Mouse (Mus musculus): Measurements from ENCODE around the gene B230307C23Rik. TPM values are rescaled to one million over a fixed set of nuclear protein-coding genes. Genes with fewer than 3 reads are reported as not detected.
"Not testable (repeated sequence)": the region's sequence is repeated elsewhere in the genome, so short reads cannot be mapped to it uniquely, and the experiment has no call there.

The B230307C23Rik gene
- total RNA-seq (2021) = 1 to 10 TPM; 3.7 to 4.5 TPM

GRCm38 (mm10) chr16:97996616-97997382, at the start of gene B230307C23Rik:
B230307C23Rik (plus strand) TSS chr16:97997315.
- intact Hi-C loops (cut with DNase I) = loop anchor here (5.0 to 10.0 kb wide), 3 partner anchors 34 to 142 kb away; partner anchors contain the start of genes C2cd2, Prdm15 and Zbtb21
- DNase-seq (ENCODE audit: low spot score) = peak; percentile 78

DNA sequence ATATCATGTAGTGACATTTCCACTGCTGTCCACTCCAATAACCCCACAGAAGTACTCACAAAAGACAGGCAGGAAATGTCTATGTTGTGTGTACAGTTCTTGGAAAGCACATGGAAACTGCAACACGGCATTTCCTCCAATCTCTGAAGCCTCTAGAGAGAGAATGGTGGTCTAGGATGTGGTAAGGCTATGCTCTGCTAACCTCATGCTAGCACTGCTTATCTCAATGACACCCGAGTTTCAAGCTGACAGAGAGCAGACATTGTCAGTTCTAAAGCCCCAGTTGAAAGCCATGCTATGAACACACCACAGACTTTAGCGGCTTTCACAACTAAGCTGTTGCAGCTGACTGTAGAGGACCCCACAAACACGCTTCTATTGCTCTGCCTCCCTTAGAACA, 48.3 kb upstream of the B230307C23Rik start:
- intact Hi-C loops (cut with DNase I) = no loop called here
- DNase-seq (ENCODE audit: low spot score) = no peak

DNA sequence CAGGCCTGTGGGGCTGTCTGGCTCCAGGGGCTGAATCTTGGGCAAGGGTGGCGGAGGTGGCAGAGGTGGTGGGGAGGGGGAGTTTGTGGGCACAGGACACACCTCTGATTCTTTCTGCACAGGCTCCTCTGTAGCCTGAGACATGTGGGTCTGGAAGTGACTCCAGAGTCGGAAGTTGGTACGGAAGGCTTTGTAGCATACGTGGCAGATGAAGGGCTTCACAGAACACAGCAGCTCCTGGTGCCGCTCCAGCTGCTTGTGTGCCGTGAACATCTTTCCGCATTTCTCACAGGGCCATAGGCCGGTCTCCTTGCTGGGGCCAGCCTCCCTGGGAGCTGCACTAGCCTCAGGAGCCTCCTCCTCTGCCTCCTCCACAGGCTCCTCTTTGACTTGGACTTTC, 47.1 kb upstream of the B230307C23Rik start:
- intact Hi-C loops (cut with DNase I) = no loop called here
- no peak for DNase-seq (ENCODE audit: low spot score)

DNA sequence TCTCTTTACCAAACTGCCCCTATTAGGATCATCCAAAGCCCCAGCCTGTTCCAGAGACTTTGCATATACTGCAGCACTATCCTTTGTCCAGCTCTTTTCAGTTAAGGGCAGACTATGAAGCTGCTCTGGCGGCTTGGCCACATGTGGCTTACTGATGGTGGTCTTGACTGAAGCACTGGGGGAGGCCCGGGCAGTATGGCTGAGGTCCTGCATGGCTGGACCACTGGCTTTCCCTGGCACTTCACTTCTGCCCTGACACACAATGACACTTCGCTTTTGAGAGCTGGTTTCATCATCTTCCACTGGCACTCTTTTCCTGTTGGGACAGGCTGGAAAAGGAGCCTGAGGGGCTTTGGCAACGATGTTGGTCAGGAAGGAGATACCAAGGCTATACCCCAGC, 44.7 kb upstream of the B230307C23Rik start:
- DNase-seq (ENCODE audit: low spot score) = no peak
- intact Hi-C loops (cut with DNase I) = no loop called here

DNA sequence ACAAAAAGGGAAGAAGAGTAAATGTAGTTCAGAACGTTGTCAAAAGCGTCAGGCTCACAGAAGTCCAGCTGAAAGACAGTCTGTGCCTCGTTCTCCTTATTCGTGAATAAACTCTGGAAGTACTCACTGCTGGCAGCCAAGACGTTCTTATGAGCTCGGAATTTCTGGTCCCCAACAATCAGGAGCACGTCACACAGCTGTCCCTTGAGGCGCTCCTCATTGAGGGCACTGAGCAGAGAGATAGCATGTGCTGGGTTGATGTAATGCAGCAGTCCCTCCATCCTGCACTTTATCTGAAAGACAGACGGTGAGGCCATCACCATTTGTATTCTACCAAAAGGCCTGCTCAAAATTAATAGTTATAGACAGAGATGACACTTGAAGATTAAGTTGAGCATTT, 44.3 kb upstream of the B230307C23Rik start:
- no peak for DNase-seq (ENCODE audit: low spot score)
- intact Hi-C loops (cut with DNase I) = no loop called here

DNA sequence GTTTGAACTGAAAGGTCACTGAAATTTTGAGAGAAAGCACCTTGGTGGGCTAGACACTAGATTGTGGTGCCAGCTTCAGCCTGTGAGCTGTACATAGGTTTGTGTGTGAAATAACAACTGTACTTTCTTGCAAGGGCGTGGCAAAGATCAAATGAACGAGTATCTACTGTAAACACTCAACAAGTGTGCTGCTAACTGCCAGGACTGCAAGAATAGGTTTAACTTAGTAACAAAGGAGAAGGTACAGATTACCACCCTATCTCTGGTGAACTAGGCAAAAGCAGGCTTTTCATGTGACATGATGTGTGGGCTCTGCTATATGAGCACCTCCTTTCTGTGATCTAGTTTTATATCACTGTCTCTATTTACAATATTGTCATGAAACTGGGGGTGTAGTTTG, 43.8 kb upstream of the B230307C23Rik start:
- intact Hi-C loops (cut with DNase I) = no loop called here

GRCm38 (mm10) chr16:97956011-97956410, 41.1 kb upstream of the B230307C23Rik start:
- no peak for DNase-seq (ENCODE audit: low spot score)
- intact Hi-C loops (cut with DNase I) = no loop called here

More for the DNA sequence above, 43.8 kb upstream of the B230307C23Rik start:
- no peak for DNase-seq (ENCODE audit: low spot score)

GRCm38 (mm10) chr16:97957626-97958025, 39.5 kb upstream of the B230307C23Rik start:
- DNase-seq (ENCODE audit: low spot score) = no peak
- intact Hi-C loops (cut with DNase I) = no loop called here

GRCm38 (mm10) chr16:97958401-97958973, 38.6 kb upstream of the B230307C23Rik start:
- intact Hi-C loops (cut with DNase I) = no loop called here
- DNase-seq (ENCODE audit: low spot score) = no peak

DNA sequence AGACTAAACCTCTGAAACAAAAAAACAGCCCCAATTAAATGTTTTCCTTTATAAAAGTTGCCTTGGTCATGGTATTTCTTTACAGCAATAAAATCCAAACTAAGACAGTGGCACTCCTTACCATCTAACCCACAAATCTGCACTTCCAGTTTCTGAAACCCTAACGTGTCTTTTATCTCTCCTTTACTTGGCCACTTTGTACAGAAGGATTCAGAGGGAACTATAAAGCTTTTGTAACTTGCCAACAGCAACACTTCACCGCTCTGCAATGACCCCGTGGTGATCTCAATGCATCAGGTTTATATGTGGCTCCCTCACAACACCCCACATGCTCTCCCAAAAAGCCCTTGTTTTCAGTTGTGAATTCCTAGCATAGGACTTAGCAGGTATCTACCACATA, 36.8 kb upstream of the B230307C23Rik start:
- intact Hi-C loops (cut with DNase I) = loop anchor here (2.0 to 5.0 kb wide), 3 partner anchors 37 to 110 kb away; partner anchors contain the start of genes B230307C23Rik and Prdm15
- no peak for DNase-seq (ENCODE audit: low spot score)

DNA sequence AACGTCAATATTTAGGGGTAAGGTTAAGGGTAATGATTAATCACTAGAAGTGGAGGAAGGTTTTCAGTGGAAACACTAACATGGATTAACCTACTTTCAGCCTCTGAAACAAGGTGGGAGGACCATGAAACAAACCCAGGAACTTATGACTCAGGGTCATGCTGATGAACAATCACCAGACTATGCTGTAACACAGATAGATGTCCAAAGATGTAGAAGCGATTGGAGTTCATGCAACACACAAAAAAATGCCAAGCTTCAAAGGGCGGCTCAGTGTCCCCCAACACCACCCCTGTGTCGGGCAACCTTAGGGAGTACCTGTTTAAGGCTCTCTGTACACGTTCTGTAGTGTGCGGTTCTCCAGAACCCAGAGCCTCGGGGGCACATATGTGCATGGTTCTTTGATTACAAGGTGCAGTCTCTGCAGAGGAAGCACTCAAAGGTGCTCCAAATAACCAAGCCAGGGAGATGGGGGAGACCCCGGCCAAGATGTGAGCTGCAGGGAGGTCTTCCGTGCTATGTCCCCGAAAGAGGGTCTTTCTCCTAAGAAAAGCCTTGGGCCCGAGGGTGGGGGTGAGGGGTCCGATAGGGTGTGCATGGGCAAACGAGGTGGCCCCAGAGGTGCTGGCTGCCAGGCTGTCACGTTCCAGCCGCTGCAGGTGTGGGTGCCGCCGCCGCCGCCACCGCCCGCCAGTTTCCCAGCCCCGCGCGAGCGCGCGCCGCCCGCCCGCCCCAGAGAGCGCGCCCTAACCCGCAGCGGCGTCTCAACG, 35.5 kb upstream of the B230307C23Rik start:
- no peak for DNase-seq (ENCODE audit: low spot score)
- intact Hi-C loops (cut with DNase I) = loop anchor here (2.0 to 5.0 kb wide), 3 partner anchors 36 to 111 kb away; partner anchors contain the start of genes B230307C23Rik and Prdm15

DNA sequence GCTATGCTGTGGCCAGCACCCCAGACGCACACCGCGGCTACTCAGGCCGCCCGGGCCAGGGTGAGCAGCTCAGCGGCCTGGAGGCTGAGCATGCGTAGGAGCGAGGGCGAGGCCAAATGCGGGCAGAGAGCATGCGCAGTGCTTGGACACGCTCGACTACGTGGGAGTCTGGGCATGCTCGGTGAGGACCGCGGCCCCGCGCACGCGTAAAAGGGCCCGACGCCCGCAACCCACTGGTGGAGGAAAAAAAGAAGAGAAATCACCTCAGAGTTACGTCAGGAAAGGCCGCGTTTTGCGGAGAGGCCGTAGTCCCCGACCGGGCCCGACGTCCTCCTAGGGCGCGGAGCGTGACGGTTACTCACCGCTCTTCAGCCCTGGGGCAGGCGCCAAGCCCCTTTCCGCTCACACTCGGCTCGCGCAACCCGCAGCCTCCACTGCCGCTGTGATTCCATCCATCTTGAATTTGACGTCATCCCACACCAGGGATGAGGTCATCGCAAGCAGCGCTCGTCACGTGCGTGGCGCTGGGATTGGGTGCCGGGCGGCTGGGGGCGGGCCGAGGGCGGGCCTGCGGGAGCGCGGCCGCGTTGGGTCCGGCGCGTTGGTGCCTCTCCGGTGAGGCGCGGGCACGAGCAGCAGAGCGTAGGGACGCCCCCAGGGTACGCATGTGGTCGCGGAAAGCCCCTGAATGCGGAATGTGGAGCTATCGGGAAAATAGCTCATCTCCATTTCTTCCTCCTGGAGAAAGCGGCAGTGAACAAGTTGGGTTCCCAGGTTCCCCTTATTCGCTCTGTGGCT, 34.8 kb upstream of the B230307C23Rik start, which contains the start of the genes C2cd2 and Zbtb21:
Gene C2cd2 (minus strand): TSS at position 448 of the 798 bp plus-strand sequence.
Gene Zbtb21 (minus strand): TSS at position 472 of the 798 bp plus-strand sequence.
- peak; percentile 94 for DNase-seq (ENCODE audit: low spot score)
- intact Hi-C loops (cut with DNase I) = loop anchor here (5.0 kb wide), 1 partner anchor 35 kb away; the partner anchor contains the start of gene B230307C23Rik

DNA sequence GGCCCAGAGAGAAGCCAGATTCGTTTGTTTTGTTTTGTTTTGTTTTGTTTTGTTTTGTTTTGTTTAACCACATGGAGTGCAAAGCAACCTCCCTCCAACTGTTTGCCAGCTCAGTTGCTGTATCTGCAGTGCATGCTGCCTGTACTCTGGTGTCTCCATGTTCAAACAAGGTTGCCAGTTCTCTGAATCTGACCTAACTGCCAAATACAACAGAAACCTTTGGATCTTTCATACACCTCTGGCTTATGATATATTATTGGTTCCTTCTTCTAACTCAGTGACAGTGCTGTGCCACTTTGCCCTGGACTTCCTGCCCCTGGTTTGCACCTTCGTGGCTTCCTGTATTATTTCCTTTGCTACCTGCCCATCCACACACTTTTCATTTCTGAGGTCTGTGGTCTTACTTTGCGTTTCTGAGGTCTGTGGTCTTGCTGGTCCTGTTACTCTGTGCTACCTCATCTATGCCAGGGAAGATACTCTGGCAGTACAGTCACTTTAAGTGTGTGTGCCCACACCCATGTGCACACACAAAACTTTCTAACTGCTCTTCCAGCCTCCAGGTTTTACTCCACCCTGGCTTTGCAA, 33.1 kb upstream of the B230307C23Rik start:
- no peak for DNase-seq (ENCODE audit: low spot score)
- intact Hi-C loops (cut with DNase I) = loop anchor here (5.0 kb wide), 1 partner anchor 33 kb away; the partner anchor contains the start of gene B230307C23Rik

DNA sequence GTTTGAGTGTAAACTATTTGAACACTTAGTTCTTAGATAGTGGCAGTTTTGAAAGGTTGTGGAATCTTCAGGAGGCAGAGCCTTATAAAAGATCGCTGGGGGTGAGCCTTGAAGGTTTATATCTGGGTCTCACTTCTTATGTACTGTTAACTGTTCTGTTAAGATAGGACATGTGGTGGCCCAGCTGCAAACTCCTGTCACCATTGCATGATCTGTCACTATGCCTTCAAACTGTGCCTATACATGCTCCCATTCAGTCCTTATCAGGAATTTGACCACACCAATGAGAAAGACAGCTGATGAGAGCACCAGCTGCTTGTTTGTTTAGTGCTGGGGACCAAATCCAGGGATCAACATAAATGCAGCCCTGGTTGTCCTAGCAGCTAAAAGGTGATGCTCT, 19.8 kb upstream of the B230307C23Rik start:
- DNase-seq (ENCODE audit: low spot score) = no peak
- intact Hi-C loops (cut with DNase I) = no loop called here

- no peak for DNase-seq (ENCODE audit: low spot score)
- intact Hi-C loops (cut with DNase I) = no loop called here
Observed at GRCm38 (mm10) chr16:97977722-97978121, 19.4 kb upstream of the B230307C23Rik start.

- no peak for DNase-seq (ENCODE audit: low spot score)
- intact Hi-C loops (cut with DNase I) = no loop called here
Observed at GRCm38 (mm10) chr16:97981362-97981761, 15.8 kb upstream of the B230307C23Rik start.

DNA sequence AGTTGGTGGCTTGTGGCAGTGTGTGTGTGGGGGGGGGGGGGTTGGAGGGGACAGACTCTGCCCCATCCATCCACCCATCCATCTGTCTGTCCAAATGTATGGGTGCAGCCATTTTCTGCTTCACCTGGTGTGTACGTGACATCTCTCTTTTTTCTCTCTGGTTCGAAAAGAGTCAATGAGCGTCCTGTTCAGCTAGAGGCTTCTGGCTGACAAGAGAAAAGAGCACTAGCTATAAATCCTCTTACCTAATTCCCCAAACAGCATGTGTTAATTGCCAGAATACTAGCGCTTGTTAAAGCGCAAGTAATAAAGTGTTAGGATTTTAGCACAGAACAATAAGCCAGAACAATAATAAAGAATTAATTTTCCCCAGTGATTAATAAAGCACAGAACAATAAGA, 12.5 kb upstream of the B230307C23Rik start:
- intact Hi-C loops (cut with DNase I) = no loop called here
- DNase-seq (ENCODE audit: low spot score) = no peak

DNA sequence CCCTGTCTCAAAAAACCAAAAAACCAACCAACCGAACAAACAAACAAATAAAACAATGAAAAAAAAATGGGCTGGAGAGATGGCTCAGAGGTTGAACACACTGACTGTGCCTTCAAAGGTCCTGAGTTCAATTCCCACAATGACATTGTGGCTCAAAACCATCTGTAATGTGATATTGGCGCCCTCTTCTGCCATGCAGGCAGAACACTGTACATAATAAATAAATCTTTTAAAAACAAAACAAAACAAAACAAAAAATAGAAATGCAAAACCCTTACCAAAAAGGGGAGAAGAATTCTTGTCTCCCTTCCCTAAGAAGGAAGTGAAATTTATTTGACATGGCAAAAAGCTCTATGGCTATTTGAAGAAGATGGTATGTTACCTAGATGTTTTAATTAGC, 5.6 kb upstream of the B230307C23Rik start:
- DNase-seq (ENCODE audit: low spot score) = no peak
- intact Hi-C loops (cut with DNase I) = loop anchor here (5.0 to 10.0 kb wide), 2 partner anchors 137 to 184 kb away; partner anchors contain the start of gene Prdm15

GRCm38 (mm10) chr16:97992477-97992876, 4.6 kb upstream of the B230307C23Rik start:
- intact Hi-C loops (cut with DNase I) = loop anchor here (5.0 to 10.0 kb wide), 2 partner anchors 138 to 185 kb away; partner anchors contain the start of gene Prdm15
- DNase-seq (ENCODE audit: low spot score) = not testable (repeated sequence)
